Mouse (Mus musculus) kidney, adult 18-20 months (tissue): ENCODE measurements at regions not wholly inside any gene's neighbourhood (a gene's known extent, or its start where the extent isn't known, plus 50 kb on each side); places are given as distances from the start of the nearest gene placed in this dataset.
A peak's percentile ranks its signal among the peaks of the same experiment; 100 is the strongest.
"Not testable (repeated sequence)": the region's sequence is repeated elsewhere in the genome, so short reads cannot be mapped to it uniquely, and the experiment has no call there.

ENCODE experiments used
- DNase-seq: peaks from one replicate; pipeline ENCODE4 v3.0.0; 2021

DNA sequence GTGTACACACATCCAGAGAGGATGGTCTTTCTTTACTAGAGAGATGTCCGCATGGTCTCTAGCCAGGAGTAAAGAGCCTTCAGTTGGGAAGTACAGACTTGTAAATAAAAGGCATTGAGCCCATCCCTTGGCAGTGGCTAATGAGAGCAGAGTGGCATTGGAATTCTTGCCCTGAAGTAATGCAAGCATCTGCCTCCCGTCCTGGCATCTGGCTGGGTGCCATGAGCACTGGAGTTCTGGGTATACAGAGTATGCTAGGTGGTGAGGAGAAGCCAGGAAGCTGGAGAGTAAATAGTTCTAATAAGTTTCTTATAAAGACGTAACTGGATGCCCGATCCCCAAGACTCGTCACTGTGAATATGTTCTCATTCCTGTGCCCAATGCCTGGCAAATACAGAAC is 367.8 kb downstream of the Lrig3 start:
- no peak for DNase-seq

DNA sequence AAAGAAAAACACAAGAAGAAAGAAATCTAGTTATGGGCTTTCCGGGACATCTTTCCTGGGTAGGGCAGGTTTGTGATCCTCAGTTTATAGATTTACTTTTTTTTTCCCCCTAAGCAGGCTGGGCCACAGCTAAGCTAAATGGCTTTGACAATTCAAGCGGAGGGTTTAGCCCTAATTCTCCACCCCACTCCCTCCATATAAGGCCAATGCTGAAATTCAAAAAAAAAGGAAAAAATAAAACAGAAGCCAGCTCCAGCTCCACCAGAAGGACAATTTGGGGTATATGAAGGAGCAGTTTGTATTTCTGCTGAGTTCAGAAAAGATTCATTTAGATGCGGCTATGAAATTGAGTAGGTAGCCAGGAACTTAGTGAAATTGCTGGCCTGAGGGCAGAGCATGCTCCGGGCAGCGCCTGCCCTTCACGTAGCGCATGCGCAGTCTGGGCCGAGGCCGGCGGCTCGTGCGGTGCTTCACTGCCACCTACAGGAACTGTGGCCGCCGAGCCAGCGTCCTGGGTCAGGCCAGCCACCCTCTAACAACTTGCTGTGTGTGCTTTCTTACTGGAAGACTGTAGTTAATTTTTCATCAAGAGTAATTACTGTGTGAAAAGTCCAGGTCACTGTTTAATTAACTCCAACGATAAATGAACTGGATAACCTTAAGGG is 364.5 kb downstream of the Lrig3 start:
- peak; percentile 93 for DNase-seq

DNA sequence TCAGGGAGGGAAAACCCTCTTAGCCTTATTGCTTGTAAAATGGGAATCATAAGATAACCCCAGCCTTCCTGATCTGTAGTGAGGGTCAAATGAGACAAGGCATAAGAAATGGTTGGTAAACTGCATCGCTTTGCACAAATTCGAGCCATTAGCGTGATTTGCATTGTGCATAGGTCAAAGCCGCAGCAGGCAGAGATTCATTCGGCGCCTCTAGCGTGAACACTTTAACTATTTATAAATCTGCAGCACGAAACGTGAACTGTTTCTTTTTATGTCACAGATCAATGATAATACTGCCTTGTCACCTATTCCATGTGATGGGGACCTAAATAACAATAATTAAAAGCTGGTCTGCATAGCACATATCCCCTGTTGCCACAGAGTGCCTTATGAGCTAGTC is 354.9 kb downstream of the Lrig3 start:
- DNase-seq, result no peak

- DNase-seq, result no peak
These were observed 353.8 kb downstream of the Lrig3 start for GRCm38 (mm10) chr10:126319795-126320194.

- no peak for DNase-seq
These were observed 334.0 kb downstream of the Lrig3 start for GRCm38 (mm10) chr10:126299962-126300361.

- no peak for DNase-seq
These were observed 332.2 kb downstream of the Lrig3 start for GRCm38 (mm10) chr10:126298211-126298610.

DNA sequence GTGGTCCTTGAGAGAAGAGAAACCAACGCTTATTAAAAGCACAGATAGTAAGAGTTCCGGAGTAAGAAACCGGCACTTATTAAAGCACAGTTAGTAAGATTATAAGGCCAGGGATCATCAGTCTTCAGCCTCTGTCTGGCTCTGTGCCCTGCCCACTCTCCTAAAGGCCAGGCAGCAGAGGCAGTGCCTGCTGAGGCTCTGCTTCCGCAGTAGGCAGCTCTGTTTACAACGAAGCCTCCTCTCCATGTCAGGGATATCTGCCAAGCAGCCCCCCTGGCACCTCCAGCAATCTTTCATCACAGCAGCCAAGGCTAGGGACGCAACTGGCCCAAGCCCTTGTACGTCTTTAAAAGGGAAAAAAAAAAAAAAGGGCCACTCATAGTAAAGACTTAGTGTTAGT is 329.9 kb downstream of the Lrig3 start:
- DNase-seq, result no peak

- no peak for DNase-seq
These were observed 325.8 kb downstream of the Lrig3 start for GRCm38 (mm10) chr10:126291765-126292164.

GRCm38 (mm10) chr10:126285096-126285495 is 319.1 kb downstream of the Lrig3 start:
- DNase-seq, result not testable (repeated sequence)

- DNase-seq, result no peak
These were observed 304.4 kb downstream of the Lrig3 start for GRCm38 (mm10) chr10:126270376-126270775.

- no peak for DNase-seq
These were observed 301.5 kb downstream of the Lrig3 start for GRCm38 (mm10) chr10:126267321-126267998.

GRCm38 (mm10) chr10:126257171-126257570 is 291.2 kb downstream of the Lrig3 start:
- no peak for DNase-seq

DNA sequence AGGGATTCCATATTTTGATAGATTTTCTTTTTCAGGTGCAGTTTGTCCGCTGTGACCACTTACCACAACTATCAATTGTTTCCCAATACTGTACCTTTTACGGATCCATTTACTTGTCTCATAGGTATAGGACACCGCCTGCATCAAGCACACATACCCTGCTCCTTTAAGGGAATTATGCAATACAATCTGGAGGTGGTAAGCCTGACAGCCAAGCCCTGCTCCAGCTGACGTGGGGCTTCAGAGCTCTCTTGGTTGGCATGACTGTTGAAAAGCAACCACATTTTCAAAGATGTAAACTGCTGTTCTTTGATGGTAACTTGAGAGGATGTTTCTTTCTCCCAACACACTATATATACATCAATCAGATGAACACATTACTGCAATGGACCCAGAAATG is 288.2 kb downstream of the Lrig3 start:
- no peak for DNase-seq

GRCm38 (mm10) chr10:126249176-126249575 is 283.2 kb downstream of the Lrig3 start:
- no peak for DNase-seq

DNA sequence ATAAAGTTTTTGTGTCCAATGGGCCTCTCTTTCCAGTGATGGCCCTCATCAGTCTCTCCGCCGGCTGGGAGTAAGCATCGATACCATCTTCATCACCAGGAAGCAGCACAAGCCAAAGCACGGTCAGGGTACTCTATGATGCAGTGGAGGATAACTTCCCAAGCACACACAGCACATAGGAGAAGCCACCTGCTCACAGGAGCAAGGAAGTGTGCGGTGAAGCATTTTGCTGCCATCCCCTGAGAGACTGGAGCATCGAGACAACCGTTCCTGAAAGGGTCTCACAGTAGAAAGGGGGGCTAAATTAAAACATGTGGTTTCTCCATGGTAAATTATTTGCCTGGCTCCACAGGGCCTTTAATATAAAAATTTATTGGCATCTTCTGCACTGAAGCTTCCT is 277.1 kb downstream of the Lrig3 start:
- no peak for DNase-seq

- DNase-seq, result no peak
These were observed 273.6 kb downstream of the Lrig3 start for GRCm38 (mm10) chr10:126239536-126239935.
